Mouse (Mus musculus) stomach, embryonic 14.5 days (tissue): ENCODE measurements around the gene Lrrc57. TPM values are rescaled to one million over a fixed set of nuclear protein-coding genes. Genes with fewer than 3 reads are reported as not detected.

Experiments
- ATAC-seq: fragments of 200-750 bp; cut with Nextera tagmentation; 2 replicates; pipeline ENCODE4 v1.8.0; 2017; ENCODE audit warnings: low read depth, moderate TSS enrichment; ENCODE audit not compliant: insufficient number of reproducible peaks, insufficient read depth, low FRiP score
- H3K27ac ChIP-seq: fragments of 300-500 bp; sonication (generic); 2 replicates; pipeline ENCODE4 v1.5.1; 2014; ENCODE audit warnings: mild to moderate bottlenecking, low read length, moderate library complexity, mixed read lengths
- H3K27me3 ChIP-seq: fragments of 300-500 bp; sonication (generic); 2 replicates; pipeline ENCODE4 v1.6.1; 2014; ENCODE audit warnings: low read length, control low read depth, mixed read lengths; ENCODE audit not compliant: control insufficient read depth, insufficient read depth
- H3K36me3 ChIP-seq: fragments of 300-500 bp; sonication (generic); 2 replicates; pipeline ENCODE4 v1.6.1; 2014; ENCODE audit warnings: mild to moderate bottlenecking, control low read depth, low read length, moderate library complexity, mixed read lengths; ENCODE audit not compliant: control insufficient read depth, insufficient read depth
- H3K4me1 ChIP-seq: fragments of 300-500 bp; sonication (generic); 2 replicates; pipeline ENCODE4 v1.6.1; 2014; ENCODE audit warnings: low read length, control low read depth, mixed read lengths; ENCODE audit not compliant: control insufficient read depth, insufficient read depth
- H3K4me2 ChIP-seq: fragments of 300-500 bp; sonication (generic); replicated peaks from 2 replicates; pipeline ENCODE4 v1.6.1; 2014; ENCODE audit warnings: low read depth, low read length, control low read depth
- H3K4me3 ChIP-seq: fragments of 300-500 bp; sonication (generic); 2 replicates; pipeline ENCODE4 v1.5.1; 2014; ENCODE audit warnings: low read depth, low read length, control low read depth
- H3K9ac ChIP-seq: fragments of 300-500 bp; sonication (generic); replicated peaks from 2 replicates; pipeline ENCODE4 v1.6.1; 2014; ENCODE audit warnings: low read depth, mild to moderate bottlenecking, control low read depth, low read length, moderate library complexity, mixed read lengths
- H3K9me3 ChIP-seq: fragments of 300-500 bp; sonication (generic); 2 replicates; pipeline ENCODE4 v1.6.1; 2016; ENCODE audit warnings: low read depth, low read length, control low read depth; ENCODE audit not compliant: control insufficient read depth
- WGBS: fragments of 180-500 bp; shearing (Covaris S2); extraction: QIAGEN DNeasy Blood & Tissue Kit; methylation state at CpG from one replicate; pipeline ENCODE4 v1.1.7; 2014; 5-methylcytosine and 5-hydroxymethylcytosine counted together
- polyA plus RNA-seq: library from polyadenylated mRNA; unstranded; fragments of >200 nt; fragmentation: Nextera tagmentation; extraction: Ambion mirVana; gene quantifications from 2 replicates; pipeline ENCODE4 v1.2.1, GENCODE M21; 2014

Lrrc57 gene
- polyA plus RNA-seq: 16.8 and 20.1 TPM in 2 replicates

DNA sequence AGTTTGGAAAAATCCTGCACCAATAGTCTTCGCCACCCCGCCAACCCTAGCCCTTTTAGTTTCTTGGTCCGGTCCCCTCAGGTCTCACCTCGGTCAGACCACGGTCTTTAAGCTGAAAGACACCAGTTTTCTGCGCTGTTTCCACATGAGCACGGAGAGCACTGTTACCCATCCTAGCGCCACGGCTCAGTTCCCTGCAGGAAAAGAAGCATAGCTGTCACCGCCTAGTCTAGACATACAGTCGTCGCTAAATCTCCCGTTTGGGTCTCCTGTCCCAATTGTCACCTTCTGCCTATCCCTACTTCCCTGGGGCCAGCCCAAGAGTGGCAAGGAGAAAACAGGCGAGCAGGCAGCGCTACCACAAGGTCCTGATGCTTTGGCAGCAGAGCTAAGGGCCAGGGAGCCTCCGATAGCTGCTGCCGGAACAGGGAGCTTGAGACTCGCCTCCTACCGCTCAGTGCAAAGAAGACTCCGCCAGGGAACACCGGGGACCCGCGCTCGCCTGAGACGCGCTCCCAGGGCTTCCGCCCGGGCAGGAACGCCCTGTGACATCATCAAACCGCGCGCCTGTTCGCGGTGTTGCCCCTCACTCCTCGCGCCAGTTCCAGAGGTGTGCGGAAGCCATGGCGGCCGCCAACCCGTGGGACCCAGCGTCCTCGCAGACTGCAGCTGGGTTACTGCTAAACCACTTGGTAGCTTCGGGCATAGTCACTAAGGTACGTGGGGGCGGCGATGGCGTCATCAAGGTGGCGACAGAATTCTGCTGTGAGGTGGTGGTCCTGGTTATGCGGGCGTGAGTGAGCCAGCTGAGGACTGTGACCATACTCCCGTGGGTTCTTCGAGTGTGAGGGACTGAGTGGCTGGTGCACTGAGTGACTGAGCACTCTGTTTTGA lies at the start of gene Lrrc57, which contains the start of gene Haus2:
Gene Lrrc57, minus strand, starts transcription at position 691 of the 894 bp plus-strand sequence.
Gene Haus2, plus strand, starts transcription at position 554 of the 894 bp plus-strand sequence.
- peak within 1 kb of the TSS; percentile 87 for H3K27ac ChIP-seq
- H3K4me2 ChIP-seq: peak within 1 kb of the TSS; percentile 84
- WGBS: under 1% methylated on average over 52 of the region's 52 CpGs
- H3K4me3 ChIP-seq: peak within 1 kb of the TSS; percentile 92
- H3K36me3 ChIP-seq: 0 out of 2 replicates have a peak, but pooled peaks cover 3% of the 10 kb centered on the region
- ATAC-seq: peak; percentile 95
- no peaks in the 10 kb centered on the region for H3K9me3 ChIP-seq
- peak within 1 kb of the TSS; percentile 76 for H3K9ac ChIP-seq
- H3K4me1 ChIP-seq: peaks cover 7% of the 10 kb centered on the region; the same call in 1 of the 2 replicates
- H3K27me3 ChIP-seq: no peaks in the 10 kb centered on the region

DNA sequence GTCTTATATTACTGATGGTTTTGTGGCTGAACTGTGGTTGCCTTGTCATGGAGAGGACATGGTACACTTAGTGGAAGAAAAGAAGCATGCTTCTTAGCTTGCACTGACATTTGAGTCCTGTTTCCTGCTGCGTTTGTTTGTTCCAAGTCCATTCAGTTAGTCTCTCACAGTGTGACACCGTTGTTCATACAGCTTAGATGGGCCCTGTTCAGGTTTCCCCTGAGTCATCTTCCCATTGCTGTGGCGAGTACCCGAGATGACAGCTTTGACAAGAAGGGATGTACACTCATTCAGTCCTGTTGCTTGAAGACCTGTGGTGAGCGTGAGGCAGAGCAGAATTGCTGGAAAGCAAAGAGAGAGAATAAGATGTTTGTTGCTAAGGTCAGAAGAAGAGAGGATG lies 49.2 kb upstream of the Lrrc57 start:
- H3K27me3 ChIP-seq: no peaks in the 10 kb centered on the region
- H3K9me3 ChIP-seq: no peaks in the 10 kb centered on the region
- no peak overlapping the region for H3K9ac ChIP-seq
- H3K4me2 ChIP-seq: no peak overlapping the region
- no peaks in the 10 kb centered on the region for H3K36me3 ChIP-seq
- H3K27ac ChIP-seq: no peak overlapping the region
- no peak overlapping the region for H3K4me3 ChIP-seq
- ATAC-seq: no peak
- WGBS: 79% methylated on average over 5 of the region's 5 CpGs
- no peaks in the 10 kb centered on the region for H3K4me1 ChIP-seq

DNA sequence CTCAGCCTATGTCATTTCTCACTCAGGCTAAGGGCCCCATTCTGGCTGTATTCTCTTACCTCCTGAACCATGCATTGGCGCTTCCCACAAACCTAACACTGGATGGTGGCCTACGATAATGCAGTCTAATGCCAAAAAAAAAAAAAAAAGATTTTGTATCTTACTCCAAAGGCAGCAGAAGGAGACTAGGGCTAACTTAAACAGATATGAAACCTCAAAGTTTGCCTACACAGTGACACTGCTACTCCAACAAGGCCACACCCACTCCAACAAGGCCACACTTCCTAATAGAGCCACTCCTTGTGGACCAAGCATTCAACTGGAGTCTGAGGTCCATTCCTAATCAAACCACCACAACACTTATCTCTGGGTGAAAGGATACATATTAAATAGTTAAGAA lies 47.4 kb upstream of the Lrrc57 start:
- Histone ChIP-seq H3K9ac (no peak overlapping the region), H3K4me3 (no peak overlapping the region), H3K27me3 (no peaks in the 10 kb centered on the region), H3K4me2 (no peak overlapping the region), H3K36me3 (no peaks in the 10 kb centered on the region), H3K9me3 (no peaks in the 10 kb centered on the region), H3K4me1 (no peaks in the 10 kb centered on the region), H3K27ac (no peak overlapping the region)
- ATAC-seq: no peak
- WGBS: 78% methylated on average over 2 of the region's 2 CpGs

DNA sequence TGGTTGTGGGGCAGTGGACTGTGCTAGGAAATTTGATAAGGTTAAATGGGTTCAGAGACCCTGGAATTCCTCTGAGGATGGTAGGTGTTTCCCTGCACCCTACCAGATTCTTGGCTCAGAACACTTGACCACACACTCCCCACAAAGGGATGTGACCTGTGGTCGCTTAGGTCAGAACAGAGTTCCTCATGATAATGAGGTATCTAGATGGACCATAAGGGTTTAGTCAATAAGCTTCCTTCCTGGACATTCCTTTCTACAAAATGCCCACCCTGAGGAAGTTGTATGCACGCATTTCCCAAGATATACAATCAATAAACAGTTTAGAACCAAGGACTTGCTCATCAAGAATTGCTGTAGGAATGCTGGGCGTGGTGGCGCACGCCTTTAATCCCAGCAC lies 46.6 kb upstream of the Lrrc57 start:
- no peaks in the 10 kb centered on the region for H3K9me3 ChIP-seq
- no peak overlapping the region for H3K9ac ChIP-seq
- H3K4me2 ChIP-seq: no peak overlapping the region
- no peak overlapping the region for H3K27ac ChIP-seq
- H3K27me3 ChIP-seq: no peaks in the 10 kb centered on the region
- no peak overlapping the region for H3K4me3 ChIP-seq
- no peaks in the 10 kb centered on the region for H3K36me3 ChIP-seq
- H3K4me1 ChIP-seq: no peaks in the 10 kb centered on the region
- no peak for ATAC-seq
- WGBS: 84% methylated on average over 5 of the region's 5 CpGs

DNA sequence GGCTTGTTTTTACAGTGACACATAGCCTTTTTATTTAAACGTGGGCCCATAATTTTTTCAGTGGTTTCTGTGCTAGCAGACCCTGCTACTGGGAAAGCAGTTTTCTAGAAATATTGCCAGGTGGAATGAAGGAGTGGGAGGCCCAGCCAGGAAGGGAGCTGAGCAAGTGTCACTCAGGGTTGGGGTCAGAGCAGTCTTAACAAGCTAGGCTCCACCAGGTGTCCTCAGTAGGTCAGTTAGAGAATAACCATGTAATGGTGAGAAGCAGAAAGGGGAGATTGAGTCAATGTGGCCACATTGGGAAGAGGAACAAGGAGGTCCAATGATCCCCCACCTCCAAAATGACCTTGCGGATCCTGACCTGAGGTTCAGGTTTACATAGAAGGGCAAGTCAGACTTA lies 45.4 kb upstream of the Lrrc57 start:
- Histone ChIP-seq H3K27ac (no peak overlapping the region), H3K9ac (no peak overlapping the region), H3K4me1 (no peaks in the 10 kb centered on the region), H3K9me3 (no peaks in the 10 kb centered on the region), H3K27me3 (no peaks in the 10 kb centered on the region), H3K36me3 (no peaks in the 10 kb centered on the region), H3K4me3 (no peak overlapping the region), H3K4me2 (no peak overlapping the region)
- ATAC-seq: no peak
- WGBS: 73% methylated on average over 2 of the region's 2 CpGs

DNA sequence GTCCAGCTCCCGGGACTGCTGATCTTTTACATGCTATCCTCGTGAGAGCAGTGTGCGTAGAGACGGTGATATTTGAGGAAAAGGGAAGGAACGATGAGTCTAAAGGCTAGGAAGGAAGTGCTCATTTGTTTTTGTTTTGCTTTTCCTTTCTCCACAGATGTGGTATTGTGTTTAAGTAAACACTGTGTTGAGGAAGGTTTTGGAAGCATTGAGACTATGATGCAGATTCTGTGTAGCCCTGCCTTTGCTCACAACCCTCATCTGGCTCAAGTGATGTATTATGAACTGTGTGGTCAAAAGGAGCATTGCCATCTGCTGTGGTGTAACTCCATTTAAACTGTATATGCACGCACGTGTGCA lies 43.6 kb upstream of the Lrrc57 start:
- H3K9ac ChIP-seq: no peak overlapping the region
- no peaks in the 10 kb centered on the region for H3K27me3 ChIP-seq
- 88% methylated on average over 7 of the region's 7 CpGs for WGBS
- no peak for ATAC-seq
- no peaks in the 10 kb centered on the region for H3K36me3 ChIP-seq
- H3K4me3 ChIP-seq: no peak overlapping the region
- no peak overlapping the region for H3K27ac ChIP-seq
- H3K4me1 ChIP-seq: no peaks in the 10 kb centered on the region
- no peaks in the 10 kb centered on the region for H3K9me3 ChIP-seq
- no peak overlapping the region for H3K4me2 ChIP-seq

DNA sequence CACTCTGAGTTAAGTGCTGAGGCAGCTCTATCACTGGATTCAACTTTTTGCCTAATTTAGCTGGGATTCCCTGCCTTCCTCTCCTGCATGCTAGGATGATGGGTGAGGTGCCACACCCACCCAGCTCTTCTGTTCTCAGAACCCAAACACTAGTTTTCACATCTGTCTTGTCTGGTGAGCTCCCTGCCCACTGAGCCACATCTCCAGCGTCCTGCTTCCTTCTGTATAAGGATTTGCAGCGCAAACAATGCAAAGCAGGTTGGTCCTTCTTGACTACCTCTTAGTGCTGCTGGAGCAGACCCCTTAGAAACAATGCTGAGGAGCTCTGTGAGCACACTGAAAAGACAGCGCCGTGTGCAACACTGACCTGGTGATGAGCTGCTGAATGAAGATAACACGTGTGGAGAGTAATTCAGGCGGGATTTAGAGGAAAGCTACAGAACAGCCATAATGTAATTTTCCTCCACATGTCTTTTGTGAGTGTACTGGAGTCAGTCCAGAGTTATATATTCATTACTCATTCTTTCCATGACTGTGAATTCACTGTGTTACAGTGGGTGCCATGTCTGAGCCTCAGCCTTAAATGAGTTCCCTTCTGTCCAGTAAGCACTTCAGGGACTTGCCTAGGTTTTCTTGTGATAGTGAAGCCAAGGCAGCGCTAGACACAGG lies 43.1 kb upstream of the Lrrc57 start:
- no peak for ATAC-seq
- Histone ChIP-seq H3K9me3 (no peaks in the 10 kb centered on the region), H3K36me3 (no peaks in the 10 kb centered on the region), H3K4me2 (no peak overlapping the region), H3K27ac (no peak overlapping the region), H3K4me1 (no peaks in the 10 kb centered on the region), H3K9ac (no peak overlapping the region), H3K4me3 (no peak overlapping the region), H3K27me3 (no peaks in the 10 kb centered on the region)
- 71% methylated on average over 7 of the region's 7 CpGs for WGBS

DNA sequence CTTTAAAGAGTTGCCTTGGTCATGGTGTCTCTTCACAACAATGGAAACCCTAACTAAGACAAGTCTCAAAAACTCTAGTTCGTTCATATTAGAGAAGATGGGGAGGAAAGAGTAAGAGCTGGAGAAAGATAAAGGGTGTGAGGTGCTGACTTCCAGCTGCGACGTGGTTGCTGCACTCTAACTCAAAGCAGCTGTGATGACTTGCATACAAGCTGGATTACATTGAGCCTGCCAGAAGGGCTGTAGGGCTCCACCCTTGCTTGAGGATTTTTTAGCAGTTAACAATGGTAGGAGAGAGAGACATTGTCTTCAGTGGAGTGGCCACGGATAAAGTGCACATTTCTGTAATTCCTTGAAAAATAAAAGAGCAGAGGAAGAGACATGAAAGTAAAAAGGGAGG lies 37.5 kb upstream of the Lrrc57 start:
- ATAC-seq: no peak
- H3K9ac ChIP-seq: no peak overlapping the region
- no peak overlapping the region for H3K27ac ChIP-seq

More for the DNA sequence above, 37.5 kb upstream of the Lrrc57 start:
- 69% methylated on average over 4 of the region's 4 CpGs for WGBS
- Histone ChIP-seq H3K27me3 (no peaks in the 10 kb centered on the region), H3K36me3 (no peaks in the 10 kb centered on the region), H3K9me3 (no peaks in the 10 kb centered on the region), H3K4me2 (no peak overlapping the region), H3K4me1 (no peaks in the 10 kb centered on the region), H3K4me3 (no peak overlapping the region)
